Mouse (Mus musculus): Measurements from ENCODE around the gene 1700003F12Rik. TPM values are rescaled to one million over a fixed set of nuclear protein-coding genes. Genes with fewer than 3 reads are reported as not detected.

1700003F12Rik gene
- not detected for polyA plus RNA-seq (2014; fragmentation: Illumina TruSeq; extraction: RNeasy Lipid Tissue Mini Kit (QIAGEN cat#74804); ENCODE audit: low read depth, low replicate concordance)

GRCm38 (mm10) chr2:154546711-154547110 is at the start of gene 1700003F12Rik:
TSS of gene 1700003F12Rik (plus strand) at chr2:154547085.

GRCm38 (mm10) chr2:154551476-154551875 is 4.6 kb downstream of the 1700003F12Rik start, which contains the start of gene Actl10:
TSS of gene Actl10 (plus strand) at chr2:154551776.

GRCm38 (mm10) chr2:154558264-154559039 is 11.6 kb downstream of the 1700003F12Rik start, which contains the start of gene Necab3:
TSS of gene Necab3 (minus strand) at chr2:154558890.

GRCm38 (mm10) chr2:154569836-154570286 is 23.0 kb downstream of the 1700003F12Rik start, which contains the start of gene E2f1:
TSS of gene E2f1 (minus strand) at chr2:154569892.

Other genes starting within 250 kb of the 1700003F12Rik start
- gene Bpifb9b, start 239.9 kb upstream of the 1700003F12Rik start, polyA plus RNA-seq (2014; fragmentation: Illumina TruSeq; extraction: RNeasy Lipid Tissue Mini Kit (QIAGEN cat#74804); ENCODE audit: low read depth, low replicate concordance), result not detected
- 11.8 TPM for gene Cdk5rap1, start 174.1 kb upstream of the 1700003F12Rik start, polyA plus RNA-seq (2014; fragmentation: Illumina TruSeq; extraction: RNeasy Lipid Tissue Mini Kit (QIAGEN cat#74804); ENCODE audit: low read depth, low replicate concordance)
- gene Snta1, start 139.0 kb upstream of the 1700003F12Rik start, polyA plus RNA-seq (2014; fragmentation: Illumina TruSeq; extraction: RNeasy Lipid Tissue Mini Kit (QIAGEN cat#74804); ENCODE audit: low read depth, low replicate concordance), result 0.53 TPM
- gene Cbfa2t2, start 110.6 kb upstream of the 1700003F12Rik start, polyA plus RNA-seq (2014; fragmentation: Illumina TruSeq; extraction: RNeasy Lipid Tissue Mini Kit (QIAGEN cat#74804); ENCODE audit: low read depth, low replicate concordance), result 6.5 TPM
- gene Actl10, start 4.7 kb downstream of the 1700003F12Rik start, polyA plus RNA-seq (2014; fragmentation: Illumina TruSeq; extraction: RNeasy Lipid Tissue Mini Kit (QIAGEN cat#74804); ENCODE audit: low read depth, low replicate concordance), result not detected
- not detected for gene Necab3, start 11.8 kb downstream of the 1700003F12Rik start, polyA plus RNA-seq (2014; fragmentation: Illumina TruSeq; extraction: RNeasy Lipid Tissue Mini Kit (QIAGEN cat#74804); ENCODE audit: low read depth, low replicate concordance)
- gene E2f1, start 22.8 kb downstream of the 1700003F12Rik start, polyA plus RNA-seq (2014; fragmentation: Illumina TruSeq; extraction: RNeasy Lipid Tissue Mini Kit (QIAGEN cat#74804); ENCODE audit: low read depth, low replicate concordance), result not detected
- 40.3 TPM for gene Pxmp4, start 56.6 kb downstream of the 1700003F12Rik start, polyA plus RNA-seq (2014; fragmentation: Illumina TruSeq; extraction: RNeasy Lipid Tissue Mini Kit (QIAGEN cat#74804); ENCODE audit: low read depth, low replicate concordance)
- gene Zfp341, start 66.2 kb downstream of the 1700003F12Rik start, polyA plus RNA-seq (2014; fragmentation: Illumina TruSeq; extraction: RNeasy Lipid Tissue Mini Kit (QIAGEN cat#74804); ENCODE audit: low read depth, low replicate concordance), result 0.19 TPM
- not detected for gene 4930519P11Rik, start 66.4 kb downstream of the 1700003F12Rik start, polyA plus RNA-seq (2014; fragmentation: Illumina TruSeq; extraction: RNeasy Lipid Tissue Mini Kit (QIAGEN cat#74804); ENCODE audit: low read depth, low replicate concordance)
- 36.4 TPM for gene Chmp4b, start 104.6 kb downstream of the 1700003F12Rik start, polyA plus RNA-seq (2014; fragmentation: Illumina TruSeq; extraction: RNeasy Lipid Tissue Mini Kit (QIAGEN cat#74804); ENCODE audit: low read depth, low replicate concordance)
- gene Gm14214, start 222.9 kb downstream of the 1700003F12Rik start, polyA plus RNA-seq (2014; fragmentation: Illumina TruSeq; extraction: RNeasy Lipid Tissue Mini Kit (QIAGEN cat#74804); ENCODE audit: low read depth, low replicate concordance), result not detected
- 54.8 TPM for gene Raly, start 244.0 kb downstream of the 1700003F12Rik start, polyA plus RNA-seq (2014; fragmentation: Illumina TruSeq; extraction: RNeasy Lipid Tissue Mini Kit (QIAGEN cat#74804); ENCODE audit: low read depth, low replicate concordance)
- not detected for gene a, start 244.3 kb downstream of the 1700003F12Rik start, polyA plus RNA-seq (2014; fragmentation: Illumina TruSeq; extraction: RNeasy Lipid Tissue Mini Kit (QIAGEN cat#74804); ENCODE audit: low read depth, low replicate concordance)